Mouse (Mus musculus): ENCODE measurements around the gene Gm5485. TPM values are rescaled to one million over a fixed set of nuclear protein-coding genes. Genes with fewer than 3 reads are reported as not detected.

Gm5485 gene
- polyA plus RNA-seq, 1 experiment = not detected

- 95% methylated on average over 1 of the region's 1 CpGs for WGBS
- Histone ChIP-seq H3K36me3 (ENCODE audit: control insufficient read depth, insufficient read depth, low read length) (no peaks in the 10 kb centered on the region), H3K27me3 (ENCODE audit: control insufficient read depth, insufficient read depth, low read length) (no peaks in the 10 kb centered on the region), H3K27ac (ENCODE audit: control insufficient read depth, insufficient read depth, low read length) (no peak overlapping the region), H3K4me1 (replicated peaks; ENCODE audit: control insufficient read depth, insufficient read depth, low read length) (no peaks in the 10 kb centered on the region), H3K4me3 (ENCODE audit: control insufficient read depth, insufficient read depth, low read length) (no peak overlapping the region)
- DNase-seq = no peak
- no peak for TF ChIP-seq POLR2A (IDR thresholded peaks at IDR 0.05; ENCODE audit: control insufficient read depth, extremely low read depth, insufficient read depth, low read length, poor library complexity)
- TF ChIP-seq CTCF (IDR thresholded peaks at IDR 0.05; ENCODE audit: borderline replicate concordance, control insufficient read depth, extremely low read depth, insufficient read depth, low read length, poor library complexity) = no peak
Observed at GRCm38 (mm10) chr16:48356417-48356816, 55.8 kb downstream of the Gm5485 start.

- H3K27me3 ChIP-seq (ENCODE audit: control insufficient read depth, insufficient read depth, low read length) = no peaks in the 10 kb centered on the region
- 92% methylated on average over 5 of the region's 5 CpGs for WGBS
- no peak overlapping the region for H3K27ac ChIP-seq (ENCODE audit: control insufficient read depth, insufficient read depth, low read length)
- H3K36me3 ChIP-seq (ENCODE audit: control insufficient read depth, insufficient read depth, low read length) = no peaks in the 10 kb centered on the region
- no peak overlapping the region for H3K4me3 ChIP-seq (ENCODE audit: control insufficient read depth, insufficient read depth, low read length)
- no peaks in the 10 kb centered on the region for H3K4me1 ChIP-seq (replicated peaks; ENCODE audit: control insufficient read depth, insufficient read depth, low read length)
- DNase-seq = no peak
- TF ChIP-seq CTCF (IDR thresholded peaks at IDR 0.05; ENCODE audit: borderline replicate concordance, control insufficient read depth, extremely low read depth, insufficient read depth, low read length, poor library complexity) (no peak), POLR2A (IDR thresholded peaks at IDR 0.05; ENCODE audit: control insufficient read depth, extremely low read depth, insufficient read depth, low read length, poor library complexity) (no peak)
Observed at GRCm38 (mm10) chr16:48355716-48356115, 56.5 kb downstream of the Gm5485 start.

Other genes starting within 250 kb of the Gm5485 start
- not detected in 2 replicates for gene Dppa4, start 128.7 kb downstream of the Gm5485 start, polyA plus RNA-seq (2012; rRNA removed)
- not detected in 2 replicates for gene Dppa2, start 108.5 kb downstream of the Gm5485 start, polyA plus RNA-seq (2012; rRNA removed)
- gene Morc1, start 18.8 kb upstream of the Gm5485 start, polyA plus RNA-seq (2012; rRNA removed) = 0.68 and 0.70 TPM in 2 replicates